Mouse (Mus musculus): ENCODE results near the gene Mark1. TPM values are rescaled to one million over a fixed set of nuclear protein-coding genes. Genes with fewer than 3 reads are reported as not detected.

The Mark1 gene
- polyA plus RNA-seq (2015; fragmentation: Illumina TruSeq; extraction: RNeasy Lipid Tissue Mini Kit (QIAGEN cat#74804); ENCODE audit: insufficient read depth, low read depth, low replicate concordance), result 2.1 TPM

DNA sequence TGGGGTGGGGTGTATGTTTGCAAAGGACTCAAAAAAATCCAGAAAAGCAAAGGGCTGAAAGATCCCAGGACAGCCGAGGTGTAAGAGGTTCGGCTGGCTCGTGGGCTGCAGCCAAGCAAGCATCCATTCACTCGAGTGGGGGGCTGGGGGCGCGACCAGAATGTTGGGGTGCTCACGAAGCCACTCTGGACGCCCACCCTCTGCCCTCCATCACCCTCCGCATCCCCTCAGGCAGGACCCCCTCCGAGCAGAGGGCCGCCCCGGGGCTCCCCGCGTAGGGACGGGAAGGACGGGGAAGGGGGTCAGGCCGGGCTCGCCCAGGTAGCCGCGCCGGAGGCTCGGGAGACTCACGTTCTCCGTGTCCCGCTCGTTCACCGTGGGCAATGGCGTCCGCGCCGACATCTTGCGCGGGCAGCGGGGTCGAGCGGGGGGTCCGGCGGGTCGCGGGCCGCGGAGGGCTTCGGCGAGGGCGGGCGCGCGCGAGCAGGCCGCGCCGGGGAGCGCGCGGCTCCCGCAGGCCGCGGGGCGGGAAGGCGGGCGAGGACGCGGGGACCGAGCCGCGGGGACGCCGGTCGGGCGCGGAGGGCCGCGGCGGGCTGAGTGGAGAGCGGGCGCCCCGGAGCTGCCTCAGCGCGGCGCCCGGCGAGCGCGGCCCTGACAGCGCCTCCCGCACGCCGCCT is at the start of gene Mark1:
Gene Mark1, minus strand, starts transcription at position 500 of the 680 bp plus-strand sequence.

DNA sequence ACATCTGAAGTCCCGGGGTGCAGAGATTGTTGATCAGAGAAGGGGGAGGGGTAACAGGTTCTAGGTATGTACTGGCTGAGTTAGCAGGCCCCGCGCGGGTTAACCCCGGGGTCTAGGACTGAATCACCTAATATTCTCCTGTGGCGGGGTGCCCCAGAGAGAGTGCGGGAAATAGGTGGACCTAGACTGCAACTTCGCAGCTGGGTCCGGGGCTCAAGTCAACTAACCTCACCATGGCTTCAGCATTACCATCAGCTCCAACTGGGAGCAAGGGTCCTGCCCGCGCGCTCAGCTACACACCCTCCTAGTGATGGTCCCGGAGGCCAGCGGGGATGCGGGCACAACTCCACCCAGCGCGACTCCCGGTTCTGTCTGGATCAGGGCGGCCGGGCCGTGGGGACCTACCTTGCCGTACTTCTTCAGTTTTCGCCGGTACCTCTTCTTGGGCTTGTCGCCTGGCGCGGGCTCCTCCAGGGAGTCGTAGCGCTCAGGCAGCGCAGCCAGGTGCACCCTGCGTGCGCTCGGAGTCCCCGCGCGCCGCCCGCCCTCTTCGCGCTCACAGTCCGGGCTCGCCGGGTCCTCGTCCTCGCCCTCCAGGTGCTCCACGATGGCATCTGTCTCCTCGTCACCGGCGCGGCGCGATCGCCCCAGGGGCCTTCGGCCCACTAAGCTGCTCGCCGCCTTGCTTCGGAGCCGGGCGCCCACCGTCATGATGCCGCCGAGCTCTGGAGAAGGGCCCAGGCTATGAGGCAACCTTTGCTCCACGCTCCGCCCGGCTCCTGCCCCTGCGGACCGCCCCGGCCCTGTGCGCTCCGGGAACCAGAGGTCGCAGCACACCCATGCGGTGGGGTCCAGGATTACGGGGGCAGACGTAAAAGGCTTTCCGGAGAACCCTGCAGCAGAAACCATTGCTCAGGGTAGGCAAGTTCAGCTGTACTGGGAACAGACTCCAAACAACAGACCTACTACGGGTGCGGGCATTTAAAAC is 116.8 kb downstream of the Mark1 start, which contains the start of gene C130074G19Rik:
Gene C130074G19Rik, minus strand, starts transcription at position 938 of the 988 bp plus-strand sequence.

Other genes starting within 250 kb of the Mark1 start
- not detected for gene Marc1, start 188.3 kb downstream of the Mark1 start, polyA plus RNA-seq (2015; fragmentation: Illumina TruSeq; extraction: RNeasy Lipid Tissue Mini Kit (QIAGEN cat#74804); ENCODE audit: insufficient read depth, low read depth, low replicate concordance)
- 51.0 TPM for gene Marc2, start 153.1 kb downstream of the Mark1 start, polyA plus RNA-seq (2015; fragmentation: Illumina TruSeq; extraction: RNeasy Lipid Tissue Mini Kit (QIAGEN cat#74804); ENCODE audit: insufficient read depth, low read depth, low replicate concordance)
- gene C130074G19Rik, start 116.4 kb downstream of the Mark1 start, polyA plus RNA-seq (2015; fragmentation: Illumina TruSeq; extraction: RNeasy Lipid Tissue Mini Kit (QIAGEN cat#74804); ENCODE audit: insufficient read depth, low read depth, low replicate concordance), result 19.9 TPM
- 10.0 TPM for gene Rab3gap2, start 204.5 kb upstream of the Mark1 start, polyA plus RNA-seq (2015; fragmentation: Illumina TruSeq; extraction: RNeasy Lipid Tissue Mini Kit (QIAGEN cat#74804); ENCODE audit: insufficient read depth, low read depth, low replicate concordance)

Data from pancreas, adult 10 weeks (tissue).